Mouse (Mus musculus) lung, postnatal 0 days (tissue): Measurements from ENCODE around the gene Dennd1a.

Experiments
- CTCF ChIP-seq: IDR thresholded peaks from 2 replicates; pipeline ENCODE4 v1.5.1; 2016; ENCODE audit warnings: antibody characterized with exemption, mild to moderate bottlenecking
- EP300 ChIP-seq: IDR thresholded peaks from 2 replicates; pipeline ENCODE4 v1.6.1; 2016; ENCODE audit warnings: antibody characterized with exemption, mild to moderate bottlenecking, control low read depth

DNA sequence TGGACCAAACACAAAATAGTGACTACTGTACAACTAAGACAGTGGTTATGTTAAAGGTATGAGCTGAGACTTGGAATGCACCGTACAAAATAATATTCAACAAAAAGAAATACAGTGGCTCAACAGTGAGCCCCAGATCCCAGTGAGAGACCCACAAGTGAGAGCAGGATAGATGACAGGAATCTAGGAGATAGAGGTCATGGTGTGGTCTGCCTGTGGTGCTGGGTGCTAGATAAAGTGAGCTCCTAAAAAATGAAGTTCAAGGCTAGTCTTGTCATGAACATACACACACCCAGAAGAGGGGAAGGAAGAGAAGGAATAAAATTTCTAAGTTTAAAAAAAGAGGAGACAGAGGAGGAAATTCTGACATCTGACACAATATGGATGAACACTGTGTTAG is 95.2 kb downstream of the Dennd1a start:
- TF ChIP-seq EP300: no peak
- TF ChIP-seq CTCF: no peak
